Comparison of ENCODE assay signal across 15 mouse cellular contexts in genomic region chr14:120140791-120141747, GRCm38 (mm10).
DNase-seq lines count a peak whose midpoint lies in the region; ATAC-seq lines count a peak whose summit lies in the region.
"Had no signal": no experiment of that assay in that cellular context is flagged by ENCODE, and none has a peak within 500 bp of the region (broad histone marks: within the 10 kb centered on the region; RNA-seq: fewer than 3 reads in every experiment).

No protein-coding gene starts in this region.

- no peak overlapping the region for H3K27ac ChIP-seq in forebrain, embryonic 14.5 days (ENCODE audit: low read depth, low read length)
- no peak overlapping the region for H3K27ac ChIP-seq in forebrain, embryonic 12.5 days
- peak overlapping the region; percentile 64 for H3K27ac ChIP-seq in heart, embryonic 13.5 days (replicated peaks)
- H3K27ac ChIP-seq: embryonic facial prominence, embryonic 15.5 days; stomach, postnatal 0 days had no signal

- no peak for ATAC-seq in forebrain, embryonic 14.5 days
- ATAC-seq in forebrain, embryonic 12.5 days (ENCODE audit: low FRiP score) = no peak
- ATAC-seq in heart, embryonic 13.5 days (ENCODE audit: extremely low read depth, insufficient number of reproducible peaks, low FRiP score, low TSS enrichment) = no peak

- 72% methylated on average over 14 of the region's 14 CpGs for WGBS in forebrain, embryonic 14.5 days
- WGBS in forebrain, embryonic 12.5 days = 77% methylated on average over 14 of the region's 14 CpGs
- WGBS in heart, embryonic 13.5 days = 59% methylated on average over 14 of the region's 14 CpGs

- no peaks in the 10 kb centered on the region for H3K36me3 ChIP-seq in forebrain, embryonic 14.5 days (ENCODE audit: control insufficient read depth, insufficient read depth, low read length)
- no peaks in the 10 kb centered on the region for H3K36me3 ChIP-seq in forebrain, embryonic 12.5 days (replicated peaks)
- H3K36me3 ChIP-seq in heart, embryonic 13.5 days = no peaks in the 10 kb centered on the region
- H3K36me3 ChIP-seq: embryonic facial prominence, embryonic 15.5 days had no signal

- no peaks in the 10 kb centered on the region for H3K9me3 ChIP-seq in forebrain, embryonic 14.5 days (replicated peaks; ENCODE audit: control insufficient read depth, low read length)
- no peaks in the 10 kb centered on the region for H3K9me3 ChIP-seq in forebrain, embryonic 12.5 days
- H3K9me3 ChIP-seq in heart, embryonic 13.5 days = no peaks in the 10 kb centered on the region
- H3K9me3 ChIP-seq: embryonic facial prominence, embryonic 15.5 days; megakaryocyte, embryonic 14.5 days had no signal

- no peak overlapping the region for H3K4me2 ChIP-seq in forebrain, embryonic 14.5 days (ENCODE audit: low read length)
- no peak overlapping the region for H3K4me2 ChIP-seq in forebrain, embryonic 12.5 days
- H3K4me2 ChIP-seq in heart, embryonic 13.5 days = 0 out of 2 replicates have a peak overlapping the region, but pooled peaks have one; percentile 16
- H3K4me2 ChIP-seq: embryonic facial prominence, embryonic 15.5 days; lung, embryonic 14.5 days had no signal

- no peak overlapping the region for H3K4me3 ChIP-seq in forebrain, embryonic 14.5 days (ENCODE audit: low read depth, low read length)
- no peak overlapping the region for H3K4me3 ChIP-seq in forebrain, embryonic 12.5 days (replicated peaks)
- no peak overlapping the region for H3K4me3 ChIP-seq in heart, embryonic 13.5 days
- H3K4me3 ChIP-seq: embryonic facial prominence, embryonic 15.5 days; megakaryocyte, embryonic 14.5 days had no signal

- no peak overlapping the region for H3K9ac ChIP-seq in forebrain, embryonic 14.5 days (ENCODE audit: low read length)
- no peak overlapping the region for H3K9ac ChIP-seq in forebrain, embryonic 12.5 days
- no peak overlapping the region for H3K9ac ChIP-seq in heart, embryonic 13.5 days
- H3K9ac ChIP-seq: embryonic facial prominence, embryonic 15.5 days; lung, embryonic 14.5 days had no signal

- DNase-seq in forebrain, embryonic 14.5 days (ENCODE audit: low spot score) = peak; percentile 53
- DNase-seq in heart, postnatal 4 days = no peak
- peak; percentile 23 for DNase-seq in layer of hippocampus, adult 9-11 months
- DNase-seq in layer of hippocampus, postnatal 10 days (ENCODE audit: low spot score in 2 of 2) = no peak
- DNase-seq in R1 (ENCODE audit: low read depth, low spot score) = peak; percentile 27
- DNase-seq in adrenal gland, adult 8-10 months = no peak
- DNase-seq: cerebellum, adult 2 months; kidney, adult 18-20 months; kidney, postnatal 25 days; lung, embryonic 14.5 days had no signal

- 0 out of 2 replicates have a peak, but pooled peaks cover 4% of the 10 kb centered on the region for H3K27me3 ChIP-seq in forebrain, embryonic 14.5 days (replicated peaks; ENCODE audit: control insufficient read depth, insufficient read depth, low read length)
- H3K27me3 ChIP-seq in forebrain, embryonic 12.5 days = no peaks in the 10 kb centered on the region
- H3K27me3 ChIP-seq in heart, embryonic 13.5 days (replicated peaks) = no peaks in the 10 kb centered on the region
- H3K27me3 ChIP-seq: embryonic facial prominence, embryonic 15.5 days had no signal

- H3K4me1 ChIP-seq in forebrain, embryonic 14.5 days (ENCODE audit: control insufficient read depth, insufficient read depth, low read length) = no peaks in the 10 kb centered on the region; the same call in 1 of the 2 replicates
- H3K4me1 ChIP-seq in forebrain, embryonic 12.5 days = peaks cover 20% of the 10 kb centered on the region
- peaks cover 49% of the 10 kb centered on the region for H3K4me1 ChIP-seq in heart, embryonic 13.5 days

Comparison
In these comparisons a context has a peak if more than half of its experiments do, and no peak if none do; other contexts are left out.
1. DNase-seq: peak in forebrain, embryonic 14.5 days (single experiment), layer of hippocampus, adult 9-11 months (single experiment) and R1 (single experiment); none in heart, postnatal 4 days (single experiment), layer of hippocampus, postnatal 10 days (0 of 2) and adrenal gland, adult 8-10 months (single experiment).